Mouse (Mus musculus) midbrain, embryonic 15.5 days (tissue): ENCODE measurements at regions not wholly inside any gene's neighbourhood (a gene's known extent, or its start where the extent isn't known, plus 50 kb on each side); places are given as distances from the start of the nearest gene placed in this dataset.
"Not testable (repeated sequence)": the region's sequence is repeated elsewhere in the genome, so short reads cannot be mapped to it uniquely, and the experiment has no call there.

ENCODE experiments used
- ATAC-seq: fragments of 200-750 bp; cut with Nextera tagmentation; replicated peaks from 2 replicates; pipeline ENCODE4 v1.8.0; 2017; ENCODE audit warnings: moderate TSS enrichment
- H3K27ac ChIP-seq: fragments of 300-500 bp; sonication (generic); 2 replicates; pipeline ENCODE4 v1.5.1; 2015; ENCODE audit warnings: mild to moderate bottlenecking, inconsistent platforms
- H3K27me3 ChIP-seq: fragments of 300-500 bp; sonication (generic); replicated peaks from 2 replicates; pipeline ENCODE4 v1.6.1; 2015; ENCODE audit warnings: inconsistent platforms
- H3K36me3 ChIP-seq: fragments of 300-500 bp; sonication (generic); replicated peaks from 2 replicates; pipeline ENCODE4 v1.6.1; 2015; ENCODE audit warnings: inconsistent platforms
- H3K4me1 ChIP-seq: fragments of 300-500 bp; sonication (generic); 2 replicates; pipeline ENCODE4 v1.6.1; 2015; ENCODE audit warnings: inconsistent platforms
- H3K4me2 ChIP-seq: fragments of 300-500 bp; sonication (generic); 2 replicates; pipeline ENCODE4 v1.6.1; 2015; ENCODE audit warnings: inconsistent platforms, mild to moderate bottlenecking, moderate library complexity
- H3K4me3 ChIP-seq: fragments of 300-500 bp; sonication (generic); 2 replicates; pipeline ENCODE4 v1.5.1; 2015; ENCODE audit warnings: mild to moderate bottlenecking, inconsistent platforms
- H3K9ac ChIP-seq: fragments of 300-500 bp; sonication (generic); 2 replicates; pipeline ENCODE4 v1.6.1; 2015; ENCODE audit warnings: mild to moderate bottlenecking, inconsistent platforms
- H3K9me3 ChIP-seq: fragments of 300-500 bp; sonication (generic); 2 replicates; pipeline ENCODE4 v1.6.1; 2016; ENCODE audit warnings: inconsistent platforms
- WGBS: fragments of 180-500 bp; shearing (Covaris S2); methylation state at CpG from one replicate; pipeline ENCODE4 v1.1.7; 2015; ENCODE audit warnings: mixed read lengths; 5-methylcytosine and 5-hydroxymethylcytosine counted together

DNA sequence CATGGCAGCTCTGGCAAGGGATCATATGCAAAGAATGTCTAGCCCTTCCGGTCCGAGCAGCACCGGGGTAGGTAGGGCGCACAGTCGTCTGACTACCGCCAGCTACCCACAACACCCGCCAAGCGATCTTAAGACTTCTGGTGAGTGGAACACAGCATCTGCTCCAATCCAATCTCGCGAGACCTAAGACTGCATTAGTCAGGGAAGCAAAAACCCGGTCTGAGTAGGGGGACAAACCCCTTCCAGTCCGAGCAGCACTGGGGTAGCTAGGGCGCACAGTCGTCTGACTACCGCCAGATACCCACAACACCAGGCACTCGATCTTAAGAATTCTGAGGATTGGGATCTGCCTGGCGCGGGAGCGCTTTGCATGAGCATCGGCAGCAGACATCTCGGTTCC is 57.1 kb downstream of the Nap1l2 start:
- H3K4me3 ChIP-seq, H3K9me3 ChIP-seq, H3K4me2 ChIP-seq, ATAC-seq, H3K27ac ChIP-seq, H3K9ac ChIP-seq, H3K36me3 ChIP-seq, H3K4me1 ChIP-seq, H3K27me3 ChIP-seq: not testable (repeated sequence)
- WGBS = 73% methylated on average over 20 of the region's 21 CpGs

DNA sequence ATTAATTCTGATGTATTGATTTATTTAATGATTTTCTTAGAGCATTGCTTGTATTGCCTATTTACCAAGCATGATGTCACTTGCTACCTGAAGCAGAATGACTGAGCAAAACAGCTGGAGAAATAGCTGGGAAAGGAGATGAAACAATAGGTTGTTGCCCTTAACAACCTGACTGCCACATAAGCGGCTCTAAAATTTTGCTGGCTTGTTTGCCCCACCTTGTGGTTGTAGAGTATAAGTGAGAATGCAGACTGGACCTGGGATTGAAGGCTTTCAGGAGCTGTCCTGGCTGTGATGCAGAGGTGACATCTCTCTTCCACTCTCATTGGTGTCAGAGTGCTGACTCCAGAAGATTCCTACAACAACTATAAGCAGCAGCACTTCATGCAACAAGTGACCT is 77.3 kb downstream of the Nap1l2 start:
- peak; percentile 66 for ATAC-seq
- Histone ChIP-seq H3K9me3 (no peaks in the 10 kb centered on the region), H3K4me2 (no peak overlapping the region), H3K36me3 (no peaks in the 10 kb centered on the region), H3K4me3 (no peak overlapping the region), H3K4me1 (no peaks in the 10 kb centered on the region), H3K9ac (no peak overlapping the region), H3K27ac (no peak overlapping the region), H3K27me3 (no peaks in the 10 kb centered on the region; the same call in 1 of the 2 replicates)
- WGBS = 18% methylated on average over 1 of the region's 1 CpGs

DNA sequence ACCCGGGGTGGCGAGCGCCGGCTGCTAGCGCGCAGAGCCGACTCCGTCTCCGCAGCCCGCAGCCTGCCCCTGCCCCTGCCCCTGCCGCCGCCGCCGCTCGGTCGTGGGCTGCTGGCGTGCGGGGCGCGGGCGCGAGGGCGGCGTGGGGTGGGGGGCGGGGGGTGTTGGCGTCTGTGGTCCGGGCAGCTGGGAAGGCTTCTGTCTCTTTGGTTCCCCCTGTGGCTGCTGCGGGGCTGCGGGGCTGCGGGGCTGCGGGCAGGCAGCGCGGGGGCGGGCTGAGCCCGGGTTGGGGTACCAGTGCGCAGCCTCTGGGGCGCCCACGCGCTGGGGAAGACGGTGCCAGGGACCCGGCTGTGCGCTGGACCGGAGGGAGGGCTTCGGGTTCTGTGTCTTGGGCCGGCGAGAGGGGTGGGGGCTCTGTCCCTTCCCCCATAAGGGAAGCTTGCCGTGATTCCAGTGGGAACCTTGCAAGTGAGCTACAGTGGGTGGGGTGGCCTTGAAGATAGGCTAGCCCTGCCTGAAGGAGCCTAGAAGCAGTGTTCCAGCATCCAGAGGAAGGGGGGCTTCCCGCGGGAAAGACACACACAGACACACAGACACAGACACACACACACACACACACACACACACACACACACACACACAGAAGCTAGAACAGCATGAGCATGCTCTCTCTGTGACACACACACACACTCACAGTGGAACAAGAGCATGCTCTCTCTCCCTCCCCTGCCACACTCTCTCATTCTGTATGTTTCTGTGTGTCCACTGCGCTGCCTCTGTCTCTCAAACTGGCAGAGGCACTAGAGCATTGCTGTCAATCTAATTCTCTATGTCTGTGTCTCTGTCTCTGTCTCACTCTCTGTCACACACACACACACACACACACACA is 118.5 kb downstream of the Nap1l2 start:
- H3K27ac ChIP-seq, H3K27me3 ChIP-seq, H3K4me2 ChIP-seq, H3K4me1 ChIP-seq, H3K9ac ChIP-seq, H3K4me3 ChIP-seq, H3K9me3 ChIP-seq, H3K36me3 ChIP-seq: not testable (repeated sequence)
- ATAC-seq = peak; percentile 91
- WGBS = no CpG with 5 or more reads among the region's 50 CpGs

DNA sequence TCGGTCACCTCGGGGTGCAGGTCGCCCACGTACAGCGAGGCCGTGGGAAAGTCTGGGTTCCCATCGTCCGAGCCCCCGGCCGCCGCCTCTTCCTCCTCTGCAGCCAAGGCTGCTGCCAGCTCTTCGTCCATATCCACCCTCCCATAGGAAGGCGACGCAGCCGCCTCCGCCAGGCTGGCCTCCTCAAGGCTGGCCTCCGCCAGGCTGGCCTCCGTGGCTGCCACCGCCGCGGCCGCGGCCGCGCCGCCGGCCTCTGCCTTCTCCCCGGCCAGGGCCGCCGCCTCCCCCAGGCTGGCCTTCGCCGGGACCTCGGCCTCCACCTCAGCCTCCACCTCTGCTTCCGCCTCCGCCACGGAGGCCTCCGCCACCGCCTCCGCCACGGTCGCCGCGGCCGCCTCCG is 119.3 kb downstream of the Nap1l2 start:
- not testable (repeated sequence) for H3K4me2 ChIP-seq, H3K9me3 ChIP-seq, H3K36me3 ChIP-seq, H3K27ac ChIP-seq, H3K27me3 ChIP-seq, H3K9ac ChIP-seq, H3K4me3 ChIP-seq, H3K4me1 ChIP-seq
- WGBS = no CpG with 5 or more reads among the region's 45 CpGs
- peak; percentile 38; the same call in 1 of the 2 replicates for ATAC-seq

DNA sequence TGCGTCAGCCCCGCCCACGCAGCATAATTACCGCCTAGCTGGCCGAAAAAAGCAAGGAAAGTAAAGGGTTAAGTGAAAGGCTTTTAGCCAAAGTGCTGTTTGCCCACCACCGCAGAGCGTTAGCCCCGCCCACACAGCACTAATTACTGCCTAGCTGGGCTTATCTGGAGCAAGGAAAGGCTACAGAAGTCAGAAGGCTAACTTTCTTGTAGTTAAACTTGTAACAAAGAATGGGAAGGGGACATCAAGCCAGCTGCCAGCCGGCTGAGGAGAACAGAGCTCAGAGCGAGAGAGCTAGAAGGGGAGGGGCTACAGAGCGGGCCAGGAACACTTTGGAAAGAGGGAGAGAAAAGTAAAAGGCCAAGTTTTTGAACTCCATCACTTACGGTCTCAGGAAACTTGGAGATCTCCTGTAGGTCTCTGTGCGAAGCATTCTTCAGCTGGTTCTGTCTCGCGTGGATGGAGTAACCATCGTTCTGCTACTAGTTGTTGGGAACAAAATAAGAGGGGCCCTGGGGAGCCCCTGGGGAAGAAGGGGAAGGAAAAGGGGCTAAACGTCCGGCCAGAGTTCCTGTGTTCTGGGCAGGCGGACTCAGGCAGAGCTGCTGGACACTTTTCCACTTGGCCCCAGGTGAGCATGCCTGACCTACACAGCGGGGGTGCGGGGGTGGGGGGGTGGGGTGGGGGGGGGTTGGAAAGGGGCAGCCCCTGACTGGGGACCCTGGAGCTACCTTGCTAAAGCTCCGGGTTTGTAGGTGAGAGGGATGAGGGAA is 98.3 kb downstream of the 1700018G05Rik start:
- Histone ChIP-seq H3K4me1 (peaks cover 3% of the 10 kb centered on the region; the same call in 1 of the 2 replicates), H3K27ac (no peak overlapping the region), H3K9me3 (no peaks in the 10 kb centered on the region), H3K36me3 (no peaks in the 10 kb centered on the region), H3K4me3 (peak overlapping the region; percentile 25), H3K9ac (no peak overlapping the region), H3K27me3 (peaks cover 2% of the 10 kb centered on the region; the same call in 1 of the 2 replicates), H3K4me2 (peak overlapping the region; percentile 47)
- 16% methylated on average over 20 of the region's 22 CpGs for WGBS
- peak; percentile 72; the same call in 1 of the 2 replicates for ATAC-seq

DNA sequence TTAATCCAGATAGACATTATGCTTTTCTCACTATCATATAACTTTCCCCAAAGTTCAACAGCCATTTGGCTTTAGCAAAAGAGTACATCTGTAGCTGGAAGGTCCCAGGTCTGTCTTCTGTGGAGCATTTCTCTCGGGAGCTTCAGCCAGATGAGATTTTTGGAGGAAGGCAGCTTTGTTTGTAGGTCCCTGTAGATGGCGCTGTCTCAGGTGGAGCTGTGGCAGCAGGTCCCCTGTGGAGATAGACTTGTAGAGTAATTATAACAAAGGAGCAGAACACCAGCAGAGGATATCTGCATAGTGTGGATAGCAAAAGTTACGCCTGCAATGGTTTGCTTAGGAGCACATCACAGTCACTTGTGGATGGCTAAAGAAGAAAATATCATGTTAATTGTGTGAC is 97.3 kb downstream of the 1700018G05Rik start:
- H3K4me2 ChIP-seq = peak overlapping the region; percentile 47
- H3K27ac ChIP-seq, H3K27me3 ChIP-seq, H3K9ac ChIP-seq, H3K9me3 ChIP-seq, H3K4me1 ChIP-seq, ATAC-seq, H3K36me3 ChIP-seq: not testable (repeated sequence)
- H3K4me3 ChIP-seq = peak overlapping the region; percentile 25; the same call in 1 of the 2 replicates
- 28% methylated on average over 3 of the region's 3 CpGs for WGBS

DNA sequence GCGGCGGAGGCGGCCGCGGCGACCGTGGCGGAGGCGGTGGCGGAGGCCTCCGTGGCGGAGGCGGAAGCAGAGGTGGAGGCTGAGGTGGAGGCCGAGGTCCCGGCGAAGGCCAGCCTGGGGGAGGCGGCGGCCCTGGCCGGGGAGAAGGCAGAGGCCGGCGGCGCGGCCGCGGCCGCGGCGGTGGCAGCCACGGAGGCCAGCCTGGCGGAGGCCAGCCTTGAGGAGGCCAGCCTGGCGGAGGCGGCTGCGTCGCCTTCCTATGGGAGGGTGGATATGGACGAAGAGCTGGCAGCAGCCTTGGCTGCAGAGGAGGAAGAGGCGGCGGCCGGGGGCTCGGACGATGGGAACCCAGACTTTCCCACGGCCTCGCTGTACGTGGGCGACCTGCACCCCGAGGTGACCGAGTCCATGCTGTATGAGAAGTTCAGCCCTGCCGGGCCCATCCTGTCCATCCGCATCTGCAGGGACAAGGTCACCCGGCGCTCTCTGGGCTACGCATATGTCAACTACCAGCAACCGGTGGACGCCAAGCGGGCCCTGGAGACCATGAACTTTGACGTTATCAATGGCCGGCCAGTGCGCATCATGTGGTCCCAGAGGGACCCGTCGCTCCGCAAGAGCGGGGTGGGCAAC is 85.4 kb downstream of the 1700018G05Rik start:
- not testable (repeated sequence) for H3K4me3 ChIP-seq, H3K36me3 ChIP-seq, H3K9me3 ChIP-seq, H3K27me3 ChIP-seq, H3K4me2 ChIP-seq, H3K4me1 ChIP-seq, H3K9ac ChIP-seq, H3K27ac ChIP-seq
- ATAC-seq = peak; percentile 31
- WGBS = no CpG with 5 or more reads among the region's 61 CpGs

DNA sequence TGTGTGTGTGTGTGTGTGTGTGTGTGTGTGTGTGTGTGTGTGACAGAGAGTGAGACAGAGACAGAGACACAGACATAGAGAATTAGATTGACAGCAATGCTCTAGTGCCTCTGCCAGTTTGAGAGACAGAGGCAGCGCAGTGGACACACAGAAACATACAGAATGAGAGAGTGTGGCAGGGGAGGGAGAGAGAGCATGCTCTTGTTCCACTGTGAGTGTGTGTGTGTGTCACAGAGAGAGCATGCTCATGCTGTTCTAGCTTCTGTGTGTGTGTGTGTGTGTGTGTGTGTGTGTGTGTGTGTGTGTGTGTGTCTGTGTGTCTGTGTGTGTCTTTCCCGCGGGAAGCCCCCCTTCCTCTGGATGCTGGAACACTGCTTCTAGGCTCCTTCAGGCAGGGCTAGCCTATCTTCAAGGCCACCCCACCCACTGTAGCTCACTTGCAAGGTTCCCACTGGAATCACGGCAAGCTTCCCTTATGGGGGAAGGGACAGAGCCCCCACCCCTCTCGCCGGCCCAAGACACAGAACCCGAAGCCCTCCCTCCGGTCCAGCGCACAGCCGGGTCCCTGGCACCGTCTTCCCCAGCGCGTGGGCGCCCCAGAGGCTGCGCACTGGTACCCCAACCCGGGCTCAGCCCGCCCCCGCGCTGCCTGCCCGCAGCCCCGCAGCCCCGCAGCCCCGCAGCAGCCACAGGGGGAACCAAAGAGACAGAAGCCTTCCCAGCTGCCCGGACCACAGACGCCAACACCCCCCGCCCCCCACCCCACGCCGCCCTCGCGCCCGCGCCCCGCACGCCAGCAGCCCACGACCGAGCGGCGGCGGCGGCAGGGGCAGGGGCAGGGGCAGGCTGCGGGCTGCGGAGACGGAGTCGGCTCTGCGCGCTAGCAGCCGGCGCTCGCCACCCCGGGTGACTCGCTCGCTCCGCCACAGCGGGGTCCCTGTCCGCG is 84.4 kb downstream of the 1700018G05Rik start:
- not testable (repeated sequence) for H3K9me3 ChIP-seq, H3K4me3 ChIP-seq, H3K36me3 ChIP-seq, H3K27me3 ChIP-seq, H3K9ac ChIP-seq, H3K4me2 ChIP-seq, H3K4me1 ChIP-seq, H3K27ac ChIP-seq
- WGBS = no CpG with 5 or more reads among the region's 56 CpGs
- peak; percentile 91 for ATAC-seq

DNA sequence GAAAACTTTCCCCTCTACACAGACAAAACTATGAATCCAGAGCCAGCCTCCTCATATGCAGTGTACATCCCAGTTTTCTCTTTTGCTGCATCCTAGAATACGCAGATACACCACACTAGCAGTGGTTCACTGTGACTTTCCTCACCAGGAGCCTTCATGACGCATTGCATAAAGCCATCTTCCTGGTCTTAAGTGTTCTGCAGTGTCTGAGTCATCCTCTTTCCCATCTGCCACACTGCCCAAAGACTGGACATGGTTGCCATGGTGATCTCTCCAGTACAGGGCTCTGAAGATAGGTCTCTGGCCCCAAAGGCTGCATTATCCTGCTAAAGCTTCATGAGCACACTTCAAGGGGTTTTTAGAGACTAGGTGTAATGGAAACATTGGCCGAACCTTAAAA is 65.8 kb downstream of the 1700018G05Rik start:
- not testable (repeated sequence) for H3K9ac ChIP-seq, H3K27me3 ChIP-seq, H3K4me2 ChIP-seq, H3K9me3 ChIP-seq, H3K36me3 ChIP-seq, H3K27ac ChIP-seq, ATAC-seq, H3K4me3 ChIP-seq, H3K4me1 ChIP-seq
- WGBS = 100% methylated on average over 1 of the region's 3 CpGs
